Mouse (Mus musculus) MEL (cell line): ENCODE data around the gene Tril. TPM values are rescaled to one million over a fixed set of nuclear protein-coding genes. Genes with fewer than 3 reads are reported as not detected.

ENCODE experiments used
- DNase-seq: peaks from one replicate; pipeline ENCODE4 v3.0.0; 2011; ENCODE audit warnings: low read depth, low spot score
- H3K27ac ChIP-seq: 2 replicates; pipeline ENCODE4 v1.5.1; 2012; ENCODE audit warnings: low read depth, mild to moderate bottlenecking, control low read depth, low read length, moderate library complexity; ENCODE audit not compliant: control insufficient read depth
- H3K27me3 ChIP-seq, 2 experiments: fragments of 150-350 bp in 1 of 2; sonication (generic) in 1 of 2; 2 replicates each; pipeline ENCODE4 v1.6.1; 2012; ENCODE audit warnings: low read length in 2 of 2, mild to moderate bottlenecking in 2 of 2, improper control_type of control experiment in 1 of 2, moderate library complexity in 1 of 2; ENCODE audit not compliant: insufficient read depth in 2 of 2, control insufficient read depth in 1 of 2
- H3K36me3 ChIP-seq, 2 experiments: 2 replicates each; pipeline ENCODE4 v1.6.1; 2012 to 2014; ENCODE audit warnings: low read length in 2 of 2, improper control_type of control experiment in 1 of 2, inconsistent platforms in 1 of 2, mild to moderate bottlenecking in 1 of 2; ENCODE audit not compliant: insufficient read depth in 2 of 2, control insufficient read depth in 1 of 2
- H3K4me1 ChIP-seq, 2 experiments: fragments of 150-350 bp in 1 of 2; sonication (generic) in 1 of 2; 2 replicates each; pipeline ENCODE4 v1.6.1; 2012; ENCODE audit warnings: low read length in 2 of 2, improper control_type of control experiment in 1 of 2, mild to moderate bottlenecking in 1 of 2; ENCODE audit not compliant: insufficient read depth in 2 of 2, control insufficient read depth in 1 of 2
- H3K4me3 ChIP-seq, 2 experiments: fragments of 150-350 bp in 1 of 2; sonication (generic) in 1 of 2; 2 replicates each; pipeline ENCODE4 v1.5.1; 2012; ENCODE audit warnings: low read depth in 2 of 2, low read length in 2 of 2, mild to moderate bottlenecking in 2 of 2, moderate library complexity in 2 of 2, control low read depth in 1 of 2, improper control_type of control experiment in 1 of 2; ENCODE audit not compliant: control insufficient read depth in 1 of 2, insufficient read depth in 1 of 2
- H3K79me2 ChIP-seq: 2 replicates; pipeline ENCODE4 v1.6.1; 2012; ENCODE audit warnings: mild to moderate bottlenecking, low read length, moderate library complexity; ENCODE audit not compliant: control insufficient read depth, poor library complexity, insufficient read depth
- H3K9ac ChIP-seq: 2 replicates; pipeline ENCODE4 v1.6.1; 2012; ENCODE audit warnings: low read depth, mild to moderate bottlenecking, control low read depth, low read length, moderate library complexity; ENCODE audit not compliant: control insufficient read depth, poor library complexity, severe bottlenecking
- H3K9me3 ChIP-seq: fragments of 150-350 bp; sonication (generic); replicated peaks from 2 replicates; pipeline ENCODE4 v1.6.1; 2012; ENCODE audit warnings: mild to moderate bottlenecking, low read length, improper control_type of control experiment, moderate library complexity; ENCODE audit not compliant: insufficient read depth
- E2F4 ChIP-seq: IDR thresholded peaks from 2 replicates; pipeline ENCODE4 v1.6.1; 2011; ENCODE audit warnings: low read depth, low read length, improper control_type of control experiment, borderline replicate concordance
- ELF1 ChIP-seq: IDR thresholded peaks from 2 replicates; pipeline ENCODE4 v1.6.1; 2014; ENCODE audit warnings: low read depth, mild to moderate bottlenecking, inconsistent platforms, low read length, improper control_type of control experiment, moderate library complexity
- ETS1 ChIP-seq: IDR thresholded peaks from 2 replicates; pipeline ENCODE4 v1.6.1; 2012; ENCODE audit warnings: low read depth, mild to moderate bottlenecking, inconsistent platforms, low read length, improper control_type of control experiment, moderate library complexity
- GABPA ChIP-seq: IDR thresholded peaks from 2 replicates; pipeline ENCODE4 v1.6.1; 2012; ENCODE audit warnings: low read depth, mild to moderate bottlenecking, inconsistent platforms, low read length, improper control_type of control experiment, moderate library complexity
- KAT2A ChIP-seq: conservative IDR thresholded peaks from 2 replicates; pipeline ENCODE4 v1.6.1; 2012; ENCODE audit warnings: low read depth, low read length, improper control_type of control experiment, inconsistent platforms
- MAFK ChIP-seq: IDR thresholded peaks from 2 replicates; pipeline ENCODE4 v1.6.1; 2011; ENCODE audit warnings: low read depth, mild to moderate bottlenecking, low read length, improper control_type of control experiment, borderline replicate concordance
- MYC ChIP-seq: IDR thresholded peaks from 2 replicates; pipeline ENCODE4 v1.6.1; 2011; ENCODE audit warnings: low read depth, mild to moderate bottlenecking, low read length, improper control_type of control experiment, moderate library complexity
- NELFE ChIP-seq: IDR thresholded peaks from 2 replicates; pipeline ENCODE4 v1.6.1; 2011; ENCODE audit warnings: low read depth, low read length, improper control_type of control experiment
- POLR2AphosphoS2 ChIP-seq: IDR thresholded peaks from 2 replicates; pipeline ENCODE4 v1.6.1; 2011; ENCODE audit warnings: low read length, improper control_type of control experiment
- POLR2AphosphoS5 ChIP-seq: IDR thresholded peaks from 2 replicates; pipeline ENCODE4 v1.6.1; 2012; ENCODE audit warnings: low read depth, borderline replicate concordance, mild to moderate bottlenecking, inconsistent platforms, low read length, moderate library complexity, mixed read lengths
- TBP ChIP-seq: IDR thresholded peaks from 2 replicates; pipeline ENCODE4 v1.8.0; 2011; ENCODE audit warnings: low read depth, low read length, improper control_type of control experiment
- USF2 ChIP-seq, 2 experiments: IDR thresholded peaks; 2 replicates each; pipeline ENCODE4 v1.6.1; 2011 to 2012; ENCODE audit warnings: improper control_type of control experiment in 2 of 2, low read length in 2 of 2, borderline replicate concordance in 1 of 2, inconsistent platforms in 1 of 2, low read depth in 1 of 2, mild to moderate bottlenecking in 1 of 2; ENCODE audit not compliant: insufficient read depth in 1 of 2
- ZNF384 ChIP-seq: IDR thresholded peaks from 2 replicates; pipeline ENCODE4 v1.6.1; 2012; ENCODE audit warnings: low read depth, mild to moderate bottlenecking, inconsistent platforms, low read length, improper control_type of control experiment
- polyA plus RNA-seq, 2 experiments: library from polyadenylated mRNA; stranded (reverse) in 1 of 2; unstranded in 1 of 2; fragments of >175 nt in 1 of 2; fragments of >200 nt in 1 of 2; gene quantifications; 2 replicates each; pipeline versions ENCODE4 v1.2.1 to v1.2.4; 2012; ENCODE audit warnings: low replicate concordance in 2 of 2, low read depth in 1 of 2; ENCODE audit not compliant: insufficient read length in 2 of 2, insufficient read depth in 1 of 2, missing spikeins in 1 of 2
- total RNA-seq: library from RNA; depleted of rRNA; stranded (reverse); fragments of 300-350 nt; gene quantifications from 2 replicates; pipeline ENCODE4 v1.2.3, GENCODE M21; 2012

Gene Tril
- total and polyA plus RNA-seq, 3 experiments, result not detected

- no peak overlapping the region for H3K9ac ChIP-seq
- DNase-seq, result no peak
- H3K36me3 ChIP-seq, result no peaks in the 10 kb centered on the region
- no peaks in the 10 kb centered on the region for H3K27me3 ChIP-seq
- H3K27ac ChIP-seq, result no peak overlapping the region
- no peaks in the 10 kb centered on the region for H3K9me3 ChIP-seq
- no peak overlapping the region for H3K4me3 ChIP-seq
- H3K79me2 ChIP-seq, result no peaks in the 10 kb centered on the region
- TF ChIP-seq NELFE, result no peak
- no peaks in the 10 kb centered on the region for H3K4me1 ChIP-seq
Observed at GRCm38 (mm10) chr6:53801893-53802286, 18.7 kb downstream of the Tril start.

GRCm38 (mm10) chr6:53801269-53801892 lies 19.2 kb downstream of the Tril start:
- DNase-seq, result no peak
- Histone ChIP-seq H3K79me2 (no peaks in the 10 kb centered on the region), H3K9me3 (no peaks in the 10 kb centered on the region), H3K27me3 (no peaks in the 10 kb centered on the region), H3K36me3 (no peaks in the 10 kb centered on the region), H3K9ac (no peak overlapping the region), H3K4me1 (no peaks in the 10 kb centered on the region), H3K4me3 (no peak overlapping the region), H3K27ac (no peak overlapping the region)
- TF ChIP-seq POLR2AphosphoS2, result no peak
- TF ChIP-seq ZNF384, result no peak
- TF ChIP-seq ETS1, result no peak

DNA sequence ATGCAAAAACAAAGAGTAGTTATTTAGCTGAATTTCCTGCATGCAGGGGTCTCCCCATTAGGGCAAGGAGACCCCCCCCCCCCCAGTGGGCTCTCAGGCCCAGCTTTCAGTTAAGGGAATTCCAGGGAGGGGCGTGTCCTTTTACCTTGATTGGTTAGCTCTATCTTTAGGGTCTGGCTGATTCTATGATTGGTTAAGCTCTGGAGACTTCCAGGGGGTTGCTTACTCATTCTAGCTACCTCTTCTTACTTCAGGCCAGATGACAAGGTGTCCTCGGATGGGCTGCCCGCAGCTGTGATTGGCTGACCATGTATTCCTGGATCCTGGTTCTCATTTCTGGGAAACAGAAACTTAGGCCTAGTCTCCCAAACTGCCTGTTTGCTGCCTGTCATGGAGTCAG lies 21.8 kb downstream of the Tril start:
- Histone ChIP-seq H3K9ac (no peak overlapping the region), H3K4me3 (no peak overlapping the region), H3K36me3 (no peaks in the 10 kb centered on the region), H3K4me1 (no peaks in the 10 kb centered on the region), H3K79me2 (no peaks in the 10 kb centered on the region), H3K27ac (no peak overlapping the region), H3K9me3 (no peaks in the 10 kb centered on the region), H3K27me3 (no peaks in the 10 kb centered on the region)
- no peak for DNase-seq
- TF ChIP-seq TBP, result no peak
- no peak for TF ChIP-seq POLR2AphosphoS5
- no peak for TF ChIP-seq MYC
- TF ChIP-seq GABPA, result no peak
- no peak for TF ChIP-seq MAFK
- TF ChIP-seq POLR2AphosphoS2, result no peak
- TF ChIP-seq KAT2A, result no peak
- TF ChIP-seq USF2 (IDR thresholded peaks at IDR 0.05; ENCODE audit: borderline replicate concordance in 1 of 2, insufficient read depth in 1 of 2, low read depth in 1 of 2, low read length in 2 of 2), result no peak
- TF ChIP-seq ELF1, result no peak
- no peak for TF ChIP-seq E2F4
